Mouse (Mus musculus): ENCODE data around the gene Parp12. TPM values are rescaled to one million over a fixed set of nuclear protein-coding genes. Genes with fewer than 3 reads are reported as not detected.

Parp12 gene
- polyA plus RNA-seq, 1 experiment = 21.2 TPM

DNA sequence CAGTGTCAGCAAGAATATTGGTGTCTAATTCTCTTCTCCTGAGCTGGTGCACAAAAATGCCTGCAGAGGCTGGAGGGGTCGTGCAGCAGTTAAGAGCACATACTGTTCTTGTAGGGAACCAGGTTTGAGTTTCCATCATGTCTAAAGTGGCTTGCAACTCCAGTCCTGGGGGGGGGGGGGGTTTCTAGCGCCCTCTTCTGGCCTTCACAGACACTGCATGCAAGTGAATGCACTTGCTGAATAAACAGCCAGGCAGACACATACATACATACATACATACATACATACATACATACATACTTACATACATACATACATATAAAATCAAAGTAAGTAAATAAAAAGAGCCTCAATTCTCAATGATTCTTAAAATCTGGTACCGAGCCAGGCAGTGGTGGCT lies 59.8 kb downstream of the Parp12 start:
- DNase-seq (ENCODE audit: low read depth) = no peak

GRCm38 (mm10) chr6:39057161-39057560 lies 61.0 kb downstream of the Parp12 start:
- no peak for DNase-seq (ENCODE audit: low read depth)

GRCm38 (mm10) chr6:39055831-39056261 lies 62.3 kb downstream of the Parp12 start:
- no peak for DNase-seq (ENCODE audit: low read depth)

DNA sequence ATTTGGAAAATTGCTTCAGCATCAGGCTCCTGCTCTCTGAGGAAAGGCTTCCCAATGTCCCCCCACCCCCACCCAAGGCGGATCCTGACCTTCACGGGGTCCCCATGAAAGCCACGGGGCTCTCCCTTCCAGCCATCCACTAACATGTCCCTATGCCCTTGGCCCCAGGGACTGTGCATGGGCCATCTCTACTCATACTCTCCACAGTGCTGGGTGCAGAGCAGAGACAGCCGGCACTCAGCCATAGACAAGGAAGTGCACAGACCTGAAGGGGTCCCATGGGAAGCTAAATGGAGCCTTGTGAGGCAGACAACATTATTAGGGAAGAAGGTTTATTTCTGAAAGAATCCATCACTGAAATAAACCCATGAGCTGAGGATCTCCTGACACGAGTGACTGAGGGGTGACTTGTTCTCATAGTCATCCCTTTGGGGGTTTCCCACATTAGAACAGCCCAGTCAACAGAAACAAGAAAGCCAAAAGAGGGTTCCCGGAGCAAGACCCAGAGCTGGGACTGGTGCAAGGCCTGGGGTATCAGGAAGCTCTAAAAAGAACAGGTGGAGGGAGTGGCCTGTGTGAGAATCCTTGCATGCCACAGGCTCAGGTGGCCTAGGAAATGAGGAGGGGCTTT lies 63.2 kb downstream of the Parp12 start:
- no peak for DNase-seq (ENCODE audit: low read depth)

GRCm38 (mm10) chr6:39054206-39054864 lies 63.8 kb downstream of the Parp12 start:
- no peak for DNase-seq (ENCODE audit: low read depth)

GRCm38 (mm10) chr6:39052636-39053035 lies 65.5 kb downstream of the Parp12 start:
- DNase-seq (ENCODE audit: low read depth) = no peak

DNA sequence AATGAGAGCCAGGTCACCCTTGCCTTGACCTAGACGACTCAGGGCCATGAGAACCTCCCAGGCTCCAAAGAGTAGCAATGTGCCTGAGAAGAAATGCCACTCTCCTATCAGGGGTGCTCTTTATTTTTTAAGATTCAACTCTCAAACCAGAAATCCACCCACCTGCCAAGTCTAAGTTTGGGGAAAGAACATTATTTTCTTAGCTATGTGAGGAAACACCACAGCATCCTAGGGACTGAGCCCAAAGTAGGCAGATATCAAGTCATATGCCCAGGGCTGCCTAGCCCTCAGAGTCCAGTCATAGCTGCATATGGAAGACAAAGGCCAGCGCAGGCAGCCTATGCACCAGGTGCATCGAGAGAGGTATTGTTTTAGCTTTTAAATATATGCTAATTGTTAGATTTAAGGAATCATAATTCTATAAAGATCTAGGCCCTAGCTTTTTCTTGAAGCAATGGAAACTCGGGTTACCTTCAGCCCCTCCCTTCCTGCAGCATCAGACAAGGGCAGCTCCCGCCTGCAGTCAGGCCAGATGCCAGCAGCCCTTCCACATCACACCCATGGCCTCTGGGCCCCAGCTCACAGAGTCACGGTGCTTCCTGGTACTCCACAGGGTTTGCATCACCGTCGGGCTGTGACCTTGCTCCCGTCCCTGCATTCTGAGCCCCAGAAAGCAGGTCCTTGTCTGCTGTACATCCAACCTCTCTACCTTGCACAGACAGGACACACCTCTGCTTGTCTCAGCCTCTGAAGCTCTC lies 66.2 kb downstream of the Parp12 start:
- no peak for DNase-seq (ENCODE audit: low read depth)

DNA sequence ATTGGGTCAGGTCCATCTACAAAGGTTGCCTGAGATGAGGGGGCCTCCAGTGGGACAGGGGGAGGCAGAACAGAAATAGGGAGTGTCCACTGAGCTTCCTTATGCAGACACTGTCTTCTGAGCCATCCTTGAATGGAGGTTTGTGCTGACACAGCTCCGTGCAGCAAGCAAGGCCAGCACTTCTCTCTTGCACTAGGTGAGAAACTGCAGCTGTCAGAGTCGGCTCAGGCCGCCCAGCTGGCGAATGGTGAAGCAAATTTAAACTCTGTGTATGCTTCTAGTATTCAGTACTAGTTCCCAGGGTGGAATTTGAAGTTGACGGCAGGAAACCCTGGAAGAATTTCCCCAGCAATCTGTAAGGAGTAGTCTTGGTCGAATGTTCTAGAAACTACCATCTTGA lies 67.3 kb downstream of the Parp12 start:
- DNase-seq (ENCODE audit: low read depth) = no peak

DNA sequence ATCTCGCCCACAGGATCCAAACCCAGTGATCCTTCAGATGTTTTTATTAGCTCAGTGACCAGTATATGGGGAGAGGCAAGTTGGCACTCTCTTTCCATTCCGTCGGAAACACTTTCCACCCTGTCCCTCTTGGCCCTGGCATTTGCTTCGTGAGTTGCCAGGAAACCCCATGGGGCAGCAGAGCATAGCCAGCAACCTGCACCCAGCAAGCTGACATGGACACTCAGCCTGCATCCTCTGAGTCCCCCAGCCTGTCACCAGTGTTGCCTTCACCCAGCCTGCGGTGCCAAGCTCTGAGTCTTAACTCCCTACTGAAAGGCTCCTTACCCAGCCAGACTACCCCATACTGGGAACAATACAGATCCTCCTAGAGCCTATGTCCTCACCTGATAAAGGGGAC lies 69.0 kb downstream of the Parp12 start:
- DNase-seq (ENCODE audit: low read depth) = no peak

DNA sequence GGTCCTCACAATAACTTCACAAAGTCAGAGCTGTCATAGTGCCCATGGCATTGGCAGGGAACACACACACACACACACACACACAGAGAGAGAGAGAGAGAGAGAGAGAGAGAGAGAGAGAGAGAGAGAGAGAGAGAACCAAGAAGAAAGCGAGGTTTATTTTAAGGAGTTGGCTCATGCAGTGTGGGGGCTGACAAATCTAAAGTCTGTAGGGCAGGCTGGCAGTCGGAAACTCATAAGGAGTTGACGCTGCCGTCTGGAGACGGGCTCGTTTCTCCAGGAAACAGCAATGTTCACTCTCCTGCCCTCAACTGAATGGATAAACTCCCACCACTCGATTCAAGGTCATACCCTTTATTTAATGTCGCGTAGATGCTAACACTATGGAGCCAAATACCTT lies 77.7 kb downstream of the Parp12 start:
- DNase-seq (ENCODE audit: low read depth) = no peak

Other genes with a start within 250 kb of the Parp12 start
- gene Tbxas1, start 242.9 kb downstream of the Parp12 start, polyA plus RNA-seq (2012; rRNA removed) = 4.9 and 6.3 TPM in 2 replicates
- 44.6 and 48.4 TPM in 2 replicates for gene Hipk2, start 242.2 kb downstream of the Parp12 start, polyA plus RNA-seq (2012; rRNA removed)
- 6.5 and 8.5 TPM in 2 replicates for gene Kdm7a, start 88.4 kb upstream of the Parp12 start, polyA plus RNA-seq (2012; rRNA removed)

Measured in gonadal fat pad, adult 2 months (tissue).